Mouse (Mus musculus): ENCODE measurements around the gene Gm10972. TPM values are rescaled to one million over a fixed set of nuclear protein-coding genes. Genes with fewer than 3 reads are reported as not detected.
"Not testable (repeated sequence)": the region's sequence is repeated elsewhere in the genome, so short reads cannot be mapped to it uniquely, and the experiment has no call there.

The Gm10972 gene
- polyA plus RNA-seq, 1 experiment: not detected

GRCm38 (mm10) chr3:94680783-94681182, 37.9 kb downstream of the Gm10972 start:
- Histone ChIP-seq H3K27me3 (ENCODE audit: control insufficient read depth, insufficient read depth, insufficient read length) (no peaks in the 10 kb centered on the region), H3K79me3 (ENCODE audit: low read depth) (no peaks in the 10 kb centered on the region)
- TF ChIP-seq FOSL1 (IDR thresholded peaks at IDR 0.05; ENCODE audit: insufficient read depth, low read length, poor library complexity, severe bottlenecking) (peak; percentile 93), MAX (IDR thresholded peaks at IDR 0.05) (no peak), MYOG (IDR thresholded peaks at IDR 0.05; ENCODE audit: control insufficient read depth, extremely low read depth, insufficient read length) (no peak), CTCF (IDR thresholded peaks at IDR 0.05; ENCODE audit: control insufficient read depth, insufficient read depth, insufficient read length) (no peak), MYOD1 (IDR thresholded peaks at IDR 0.05; ENCODE audit: control insufficient read depth, insufficient read length, low read depth) (peak; percentile 15), USF1 (IDR thresholded peaks at IDR 0.05; ENCODE audit: low read depth) (no peak), CEBPB (IDR thresholded peaks at IDR 0.05; ENCODE audit: low read depth) (peak; percentile 96)

GRCm38 (mm10) chr3:94683646-94684045, 40.7 kb downstream of the Gm10972 start:
- H3K79me3 ChIP-seq (ENCODE audit: low read depth): no peaks in the 10 kb centered on the region
- no peak overlapping the region for H3ac ChIP-seq (ENCODE audit: control insufficient read depth, insufficient read length, low read depth)
- H3K36me3 ChIP-seq (ENCODE audit: control insufficient read depth, insufficient read depth): no peaks in the 10 kb centered on the region
- no peak overlapping the region for H3K4me3 ChIP-seq (ENCODE audit: insufficient read depth, poor library complexity, severe bottlenecking)
- TF ChIP-seq MAX (IDR thresholded peaks at IDR 0.05) (no peak), USF1 (IDR thresholded peaks at IDR 0.05; ENCODE audit: low read depth) (no peak), MYOD1 (IDR thresholded peaks at IDR 0.05; ENCODE audit: control insufficient read depth, insufficient read length, low read depth) (no peak), CTCF (IDR thresholded peaks at IDR 0.05; ENCODE audit: control insufficient read depth, insufficient read depth, insufficient read length) (no peak), FOSL1 (IDR thresholded peaks at IDR 0.05; ENCODE audit: insufficient read depth, low read length, poor library complexity, severe bottlenecking) (no peak), MYOG (IDR thresholded peaks at IDR 0.05; ENCODE audit: control insufficient read depth, extremely low read depth, insufficient read length) (no peak), CEBPB (IDR thresholded peaks at IDR 0.05; ENCODE audit: low read depth) (no peak)
- H3K79me2 ChIP-seq (ENCODE audit: control insufficient read depth, insufficient read depth): no peaks in the 10 kb centered on the region
- no peaks in the 10 kb centered on the region for H3K27me3 ChIP-seq (ENCODE audit: control insufficient read depth, insufficient read depth, insufficient read length)

More at GRCm38 (mm10) chr3:94680783-94681182, 37.9 kb downstream of the Gm10972 start:
- Histone ChIP-seq H3K79me2 (ENCODE audit: control insufficient read depth, insufficient read depth) (no peaks in the 10 kb centered on the region), H3ac (ENCODE audit: control insufficient read depth, insufficient read length, low read depth) (no peak overlapping the region), H3K36me3 (ENCODE audit: control insufficient read depth, insufficient read depth) (no peaks in the 10 kb centered on the region), H3K4me3 (ENCODE audit: insufficient read depth, poor library complexity, severe bottlenecking) (no peak overlapping the region)

- not testable (repeated sequence) for H3ac ChIP-seq (ENCODE audit: control insufficient read depth, insufficient read length, low read depth); H3K27me3 ChIP-seq (ENCODE audit: control insufficient read depth, insufficient read depth, insufficient read length); H3K36me3 ChIP-seq (ENCODE audit: control insufficient read depth, insufficient read depth); H3K79me2 ChIP-seq (ENCODE audit: control insufficient read depth, insufficient read depth); H3K79me3 ChIP-seq (ENCODE audit: low read depth); H3K4me3 ChIP-seq (ENCODE audit: insufficient read depth, poor library complexity, severe bottlenecking)
Measured at GRCm38 (mm10) chr3:94685989-94686772, 43.3 kb downstream of the Gm10972 start.

- not testable (repeated sequence) for H3K79me2 ChIP-seq (ENCODE audit: control insufficient read depth, insufficient read depth); H3K79me3 ChIP-seq (ENCODE audit: low read depth); H3ac ChIP-seq (ENCODE audit: control insufficient read depth, insufficient read length, low read depth); H3K36me3 ChIP-seq (ENCODE audit: control insufficient read depth, insufficient read depth); H3K4me3 ChIP-seq (ENCODE audit: insufficient read depth, poor library complexity, severe bottlenecking); H3K27me3 ChIP-seq (ENCODE audit: control insufficient read depth, insufficient read depth, insufficient read length)
Measured at GRCm38 (mm10) chr3:94688698-94689097, 45.8 kb downstream of the Gm10972 start.

- H3K79me3 ChIP-seq (ENCODE audit: low read depth); H3K27me3 ChIP-seq (ENCODE audit: control insufficient read depth, insufficient read depth, insufficient read length); H3K36me3 ChIP-seq (ENCODE audit: control insufficient read depth, insufficient read depth); H3ac ChIP-seq (ENCODE audit: control insufficient read depth, insufficient read length, low read depth); H3K4me3 ChIP-seq (ENCODE audit: insufficient read depth, poor library complexity, severe bottlenecking); H3K79me2 ChIP-seq (ENCODE audit: control insufficient read depth, insufficient read depth): not testable (repeated sequence)
Measured at GRCm38 (mm10) chr3:94689195-94689594, 46.3 kb downstream of the Gm10972 start.

GRCm38 (mm10) chr3:94690162-94690561, 47.2 kb downstream of the Gm10972 start:
- not testable (repeated sequence) for H3K79me3 ChIP-seq (ENCODE audit: low read depth); H3K27me3 ChIP-seq (ENCODE audit: control insufficient read depth, insufficient read depth, insufficient read length); H3K79me2 ChIP-seq (ENCODE audit: control insufficient read depth, insufficient read depth); H3K4me3 ChIP-seq (ENCODE audit: insufficient read depth, poor library complexity, severe bottlenecking); H3K36me3 ChIP-seq (ENCODE audit: control insufficient read depth, insufficient read depth); H3ac ChIP-seq (ENCODE audit: control insufficient read depth, insufficient read length, low read depth)

- Histone ChIP-seq H3K79me2 (ENCODE audit: control insufficient read depth, insufficient read depth) (no peaks in the 10 kb centered on the region), H3K4me3 (ENCODE audit: insufficient read depth, poor library complexity, severe bottlenecking) (no peak overlapping the region), H3K27me3 (ENCODE audit: control insufficient read depth, insufficient read depth, insufficient read length) (no peaks in the 10 kb centered on the region), H3ac (ENCODE audit: control insufficient read depth, insufficient read length, low read depth) (no peak overlapping the region), H3K36me3 (ENCODE audit: control insufficient read depth, insufficient read depth) (no peaks in the 10 kb centered on the region), H3K79me3 (ENCODE audit: low read depth) (no peaks in the 10 kb centered on the region)
- TF ChIP-seq USF1 (IDR thresholded peaks at IDR 0.05; ENCODE audit: low read depth) (no peak), MYOD1 (IDR thresholded peaks at IDR 0.05; ENCODE audit: control insufficient read depth, insufficient read length, low read depth) (no peak), MYOG (IDR thresholded peaks at IDR 0.05; ENCODE audit: control insufficient read depth, extremely low read depth, insufficient read length) (no peak), FOSL1 (IDR thresholded peaks at IDR 0.05; ENCODE audit: insufficient read depth, low read length, poor library complexity, severe bottlenecking) (no peak), CEBPB (IDR thresholded peaks at IDR 0.05; ENCODE audit: low read depth) (no peak), MAX (IDR thresholded peaks at IDR 0.05) (no peak)
Measured at GRCm38 (mm10) chr3:94690616-94691247, 47.8 kb downstream of the Gm10972 start.

- H3K27me3 ChIP-seq (ENCODE audit: control insufficient read depth, insufficient read depth, insufficient read length); H3K4me3 ChIP-seq (ENCODE audit: insufficient read depth, poor library complexity, severe bottlenecking); H3ac ChIP-seq (ENCODE audit: control insufficient read depth, insufficient read length, low read depth); H3K36me3 ChIP-seq (ENCODE audit: control insufficient read depth, insufficient read depth); H3K79me2 ChIP-seq (ENCODE audit: control insufficient read depth, insufficient read depth); H3K79me3 ChIP-seq (ENCODE audit: low read depth): not testable (repeated sequence)
Measured at GRCm38 (mm10) chr3:94691694-94692093, 48.8 kb downstream of the Gm10972 start.
